Mouse (Mus musculus) mouse trophoblast stem cell (cell line): Measurements from ENCODE around the gene Slc9a8.

ENCODE experiments used
- in situ Hi-C, 2 experiments: fragments of 300-500 bp; cut with MseI, MboI; formaldehyde crosslinking; loops; 2 replicates in 1 of 2; 3 replicates in 1 of 2; pipeline ENCODE4 v1.15.1; 2025

Gene Slc9a8

DNA sequence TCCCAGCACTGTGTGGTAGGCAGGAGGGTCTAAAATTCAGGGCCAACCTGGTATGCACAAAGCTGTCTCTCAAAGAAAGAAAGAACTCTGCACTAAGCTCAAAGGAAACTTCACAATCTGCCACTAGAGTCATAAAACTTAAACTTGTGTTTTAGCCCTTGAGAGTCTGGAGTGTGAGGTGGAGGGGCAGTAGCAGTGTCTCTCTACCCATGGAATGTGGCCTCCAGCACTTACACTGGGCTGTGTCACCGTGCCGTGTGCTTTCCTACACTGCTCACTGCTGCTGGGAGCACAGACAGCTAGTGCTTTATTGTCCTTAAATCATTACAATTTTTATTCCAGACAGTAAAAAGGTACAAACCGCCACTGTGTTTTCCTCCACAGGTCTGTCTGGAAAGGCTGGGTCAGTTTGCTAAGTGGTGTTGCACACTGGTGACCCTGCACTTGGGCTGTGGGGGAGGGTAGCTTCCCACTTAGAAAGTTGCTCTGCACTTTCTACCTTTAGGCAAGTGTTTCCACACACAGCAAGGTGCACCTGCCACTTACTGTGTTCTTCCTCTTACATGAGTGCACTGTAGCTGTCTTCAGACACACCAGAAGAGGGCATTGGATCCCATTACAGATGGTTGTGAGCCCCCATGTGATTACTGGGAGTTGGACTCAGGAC is 86.3 kb downstream of the Slc9a8 start:
- in situ Hi-C loops, result no loop called here

DNA sequence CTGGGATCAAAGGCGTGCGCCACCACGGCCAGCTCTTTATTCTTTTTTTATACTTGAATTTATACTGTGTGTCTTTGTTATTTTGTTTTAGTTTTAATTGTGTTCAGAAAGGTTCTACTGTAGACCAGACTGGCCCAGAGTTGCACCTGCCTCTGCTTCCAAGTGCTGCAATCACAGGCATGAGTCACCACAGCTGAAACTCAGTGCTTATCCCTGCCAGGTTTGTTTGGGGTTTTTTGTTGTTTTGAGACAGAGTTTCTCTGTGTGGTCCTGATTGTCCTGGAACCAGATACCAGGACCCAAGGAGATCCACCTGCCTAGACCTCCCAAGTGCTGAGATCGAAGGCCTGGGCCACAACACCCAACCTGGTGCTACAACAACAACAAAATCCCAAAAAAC is 87.1 kb downstream of the Slc9a8 start:
- in situ Hi-C loops, result no loop called here

DNA sequence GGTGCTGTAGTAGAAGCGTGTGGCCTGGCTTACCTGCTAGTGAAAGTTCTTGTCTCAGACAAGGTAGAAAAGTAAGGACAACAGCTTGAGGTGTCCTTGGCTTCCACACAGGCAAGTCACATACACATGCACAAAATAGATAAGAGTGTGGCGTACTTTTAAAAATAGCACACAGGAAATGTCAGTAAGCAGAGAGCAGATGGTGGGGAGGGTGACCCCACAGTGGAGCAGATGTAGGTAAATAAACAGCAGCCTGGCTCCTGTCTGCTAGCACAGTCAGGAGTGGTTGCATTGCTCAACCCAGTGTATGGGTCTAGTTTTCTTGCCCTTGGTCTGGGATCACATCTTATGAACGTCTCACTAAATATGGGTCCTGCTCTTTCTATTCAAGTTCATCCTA is 89.0 kb downstream of the Slc9a8 start:
- in situ Hi-C loops, result no loop called here

DNA sequence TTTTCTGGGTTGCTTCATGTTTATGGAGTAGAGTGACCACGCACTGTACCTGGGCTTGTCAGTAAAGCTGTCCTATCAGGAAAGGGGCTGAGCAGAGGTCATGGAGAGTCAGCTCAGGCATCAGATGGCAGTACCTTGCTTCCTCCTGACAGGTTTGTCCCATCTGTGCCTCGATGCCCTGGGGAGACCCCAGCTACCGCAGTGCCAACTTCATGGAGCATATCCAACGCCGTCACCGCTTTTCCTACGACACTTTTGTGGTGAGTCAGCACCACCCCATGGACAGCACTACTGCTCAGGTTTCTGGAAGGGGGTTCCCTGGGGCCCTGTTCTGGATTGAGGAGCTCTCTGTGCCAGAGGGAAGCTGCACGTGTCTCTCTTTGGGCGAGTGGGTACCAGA is 90.9 kb downstream of the Slc9a8 start:
- in situ Hi-C loops, result no loop called here

DNA sequence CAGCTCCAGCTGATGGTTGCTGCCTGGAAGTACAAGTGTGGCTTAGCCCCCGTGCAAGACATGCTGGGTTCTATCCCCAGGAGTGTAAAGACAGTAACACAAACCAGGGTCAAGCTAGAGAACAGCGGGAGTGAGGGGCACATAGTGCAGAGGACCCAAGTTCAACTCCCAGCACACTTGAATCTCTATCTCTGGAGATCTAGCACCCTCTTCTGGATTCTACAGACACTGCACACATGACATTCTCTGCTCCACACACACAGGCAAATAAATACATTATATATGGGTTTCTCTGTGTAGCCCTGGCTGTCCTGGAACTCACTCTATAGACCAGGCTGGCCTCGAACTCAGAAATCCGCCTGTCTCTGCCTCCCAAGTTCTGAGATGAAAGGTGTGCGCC is 91.5 kb downstream of the Slc9a8 start:
- in situ Hi-C loops, result no loop called here

DNA sequence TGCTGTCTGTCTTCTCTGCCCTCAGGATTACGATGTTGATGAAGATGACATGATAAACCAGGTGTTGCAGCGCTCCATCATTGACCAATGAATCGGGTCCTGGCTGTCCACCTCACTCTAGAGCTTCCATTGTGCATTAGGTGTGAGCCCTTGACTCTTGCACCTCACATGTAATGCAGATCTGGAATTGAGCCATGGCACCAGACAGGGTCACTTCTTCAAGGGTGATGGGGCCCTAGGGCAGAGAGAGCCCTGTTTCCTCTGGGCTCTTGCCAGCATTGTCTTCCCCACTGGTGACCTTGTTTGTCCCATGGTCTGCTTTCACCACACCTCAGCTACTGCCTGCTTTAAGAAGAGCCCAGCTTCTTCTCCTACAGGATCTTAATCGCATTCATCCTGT is 93.1 kb downstream of the Slc9a8 start:
- in situ Hi-C loops, result no loop called here

DNA sequence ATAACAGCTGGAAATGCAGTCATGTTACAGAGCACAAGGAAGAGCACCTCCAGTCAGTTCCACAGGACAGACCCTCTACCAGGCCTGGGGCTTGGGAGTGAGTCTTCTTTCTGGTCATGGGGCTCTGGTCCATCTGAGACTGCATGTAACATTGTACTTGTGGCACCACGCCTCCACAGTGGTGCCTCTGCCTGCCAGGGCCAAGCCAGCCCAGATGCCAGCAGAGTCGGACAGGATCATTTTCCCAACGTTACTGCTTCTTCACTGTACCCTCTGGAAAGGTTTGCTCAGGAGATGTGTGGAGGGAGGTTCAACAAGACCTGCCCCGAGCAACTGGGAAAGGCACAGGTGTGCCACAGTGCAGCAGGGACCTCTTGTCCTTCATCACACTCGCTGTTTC is 94.2 kb downstream of the Slc9a8 start:
- in situ Hi-C loops, result no loop called here

DNA sequence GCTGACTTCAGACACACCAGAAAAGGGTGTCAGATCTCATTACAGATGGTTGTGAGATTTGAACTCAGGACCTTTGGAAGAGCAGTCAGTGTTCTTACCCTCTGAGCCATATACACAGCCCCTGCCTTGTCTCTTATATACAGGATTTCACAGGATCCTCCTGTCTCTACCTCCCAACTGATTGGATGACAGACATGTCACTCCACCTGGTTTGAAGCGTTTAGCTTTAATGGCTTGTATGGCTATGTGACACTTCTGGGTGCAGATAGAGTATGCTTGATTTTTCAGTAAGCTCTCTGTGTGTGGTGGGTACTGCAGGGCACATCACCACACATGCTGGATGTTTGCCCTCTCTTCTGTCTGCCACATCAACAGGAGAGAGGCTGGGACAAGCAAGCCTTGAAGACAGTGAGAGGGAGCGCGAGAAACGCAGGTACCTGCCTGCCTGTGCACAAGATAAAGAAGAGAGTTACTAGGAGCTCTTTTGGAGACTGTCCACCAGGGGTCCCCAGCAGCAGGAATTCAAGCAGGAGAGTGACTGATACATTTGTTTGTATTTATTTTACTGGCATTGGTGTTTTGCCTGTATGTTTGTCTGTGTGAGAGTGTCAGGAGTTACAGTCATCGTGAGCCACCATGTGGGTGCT is 98.2 kb downstream of the Slc9a8 start:
- in situ Hi-C loops, result no loop called here
